Mouse (Mus musculus) frontal cortex, postnatal 10 days (tissue): ENCODE data around the gene Mrtfa.

Experiments
- DNase-seq, 2 experiments: peaks; one replicate each; pipeline ENCODE4 v3.0.0; 2022; ENCODE audit warnings: low spot score in 2 of 2, mixed read lengths in 1 of 2

Mrtfa gene

GRCm38 (mm10) chr15:81197197-81197596 is 6.6 kb upstream of the Mrtfa start:
- DNase-seq = no peak

GRCm38 (mm10) chr15:81195447-81195846 is 4.9 kb upstream of the Mrtfa start:
- no peak for DNase-seq

GRCm38 (mm10) chr15:81194791-81195190 is 4.2 kb upstream of the Mrtfa start:
- no peak for DNase-seq

DNA sequence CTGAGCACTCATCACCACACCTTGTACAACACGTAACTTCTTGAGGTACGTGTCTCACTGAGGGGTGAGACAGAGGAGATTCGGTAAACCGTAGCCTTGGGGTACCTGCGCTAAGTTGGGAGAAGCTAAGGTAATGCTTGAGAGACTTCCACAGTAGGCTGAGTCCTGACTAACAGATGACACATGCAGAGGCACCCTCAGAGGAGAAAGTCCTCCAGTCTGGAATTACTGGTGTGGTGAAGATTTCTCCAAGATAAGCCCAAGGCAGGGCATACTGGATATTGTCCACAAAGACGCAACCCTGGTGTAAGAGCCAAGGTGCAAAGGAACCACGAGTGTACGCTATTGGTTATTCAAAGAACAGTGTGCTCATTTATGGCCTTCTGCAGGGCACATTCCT is 2.3 kb upstream of the Mrtfa start:
- no peak for DNase-seq

GRCm38 (mm10) chr15:81192316-81192715 is 1.8 kb upstream of the Mrtfa start:
- no peak for DNase-seq

DNA sequence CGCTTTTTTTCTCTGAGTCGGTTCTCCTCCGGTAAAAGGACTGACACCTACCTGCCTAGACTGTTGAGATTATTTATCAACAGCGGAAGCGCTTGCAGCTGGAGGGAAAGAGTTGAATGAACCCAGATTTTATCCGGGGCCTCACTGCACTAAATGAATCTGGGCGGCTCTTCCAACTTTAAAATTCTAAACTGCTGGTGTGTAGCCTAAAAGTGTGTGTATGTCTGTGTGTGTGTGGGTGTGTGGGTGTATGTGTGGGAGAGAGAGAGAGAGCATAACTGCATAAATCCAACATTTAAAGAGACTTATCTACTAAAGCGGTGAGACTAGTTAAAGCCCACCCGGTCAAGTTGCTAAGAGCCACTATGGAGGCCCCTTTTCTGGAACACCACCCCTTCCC is 746 bp upstream of the Mrtfa start:
- DNase-seq = peak in 1 of 2 experiments; percentile 13

DNA sequence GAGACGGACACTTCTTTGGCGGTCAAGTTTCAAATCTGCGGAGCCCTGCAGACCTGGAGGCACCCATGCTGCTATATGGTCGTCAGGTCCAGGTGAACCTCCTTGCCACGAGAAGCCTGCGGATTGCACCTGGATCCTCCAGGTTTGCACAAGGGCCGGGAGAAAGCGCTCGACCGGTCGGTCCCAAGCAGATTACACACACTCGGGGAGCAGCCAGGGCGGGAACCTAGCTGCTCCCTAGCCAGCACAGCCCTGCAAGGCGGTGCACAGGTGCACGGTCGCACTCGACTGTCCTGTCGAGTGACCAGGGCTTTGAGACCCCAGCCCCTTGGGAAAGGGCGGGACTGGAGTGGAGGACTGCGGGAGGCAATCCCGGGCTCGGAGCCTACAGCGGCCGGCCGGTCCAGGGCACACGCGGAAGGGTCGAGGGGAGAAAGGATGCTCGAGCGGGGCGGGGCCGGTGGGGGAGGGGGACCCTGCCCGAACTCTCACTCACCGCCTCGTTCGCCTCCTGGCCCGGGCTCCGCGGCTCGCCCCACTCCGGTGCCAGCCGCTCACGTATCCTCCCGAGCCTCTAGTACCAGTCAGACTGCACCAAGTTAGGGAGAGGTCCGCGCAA is 437 bp downstream of the Mrtfa start:
- peak in 1 of 2 experiments; percentile 28 for DNase-seq

DNA sequence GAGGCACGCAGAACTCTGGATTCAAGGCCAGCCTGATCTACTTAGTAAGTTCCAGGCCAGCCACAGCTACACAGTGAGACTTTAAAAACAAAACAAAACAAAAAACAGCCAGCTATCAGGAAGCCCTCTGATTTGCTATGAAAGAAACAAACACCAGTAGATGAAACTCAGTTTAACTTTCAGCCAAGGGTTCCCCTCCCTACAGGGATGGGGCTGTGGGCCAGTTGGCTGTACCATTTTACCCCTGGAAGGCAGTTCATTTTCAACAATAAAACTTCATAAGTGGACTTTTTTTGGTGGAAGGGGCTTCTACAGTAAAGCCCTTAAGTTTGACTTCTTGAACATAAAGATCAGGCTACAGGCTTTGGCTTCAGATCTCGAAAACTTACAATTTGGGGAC is 1.5 kb downstream of the Mrtfa start:
- no peak for DNase-seq

GRCm38 (mm10) chr15:81184913-81185312 is 5.6 kb downstream of the Mrtfa start:
- no peak for DNase-seq

DNA sequence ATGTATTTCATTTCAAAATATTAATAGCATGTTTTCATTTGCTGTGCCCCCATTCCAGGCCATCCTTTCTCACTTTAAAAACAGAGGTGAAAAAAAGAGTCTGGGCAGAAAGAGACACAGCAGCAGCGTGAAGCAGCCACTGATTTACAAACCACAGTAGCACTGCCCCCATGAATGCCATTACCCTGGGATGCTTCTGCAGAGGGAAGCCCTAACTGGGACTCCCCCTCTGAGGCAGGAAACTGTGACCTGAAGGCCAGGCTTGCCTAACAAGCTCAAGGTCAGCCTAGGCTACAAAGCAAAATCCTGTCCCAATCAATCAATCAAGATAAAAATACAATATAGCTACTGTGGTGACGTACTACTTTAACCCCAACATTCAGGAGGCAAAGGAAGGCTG is 9.3 kb downstream of the Mrtfa start:
- DNase-seq = no peak

DNA sequence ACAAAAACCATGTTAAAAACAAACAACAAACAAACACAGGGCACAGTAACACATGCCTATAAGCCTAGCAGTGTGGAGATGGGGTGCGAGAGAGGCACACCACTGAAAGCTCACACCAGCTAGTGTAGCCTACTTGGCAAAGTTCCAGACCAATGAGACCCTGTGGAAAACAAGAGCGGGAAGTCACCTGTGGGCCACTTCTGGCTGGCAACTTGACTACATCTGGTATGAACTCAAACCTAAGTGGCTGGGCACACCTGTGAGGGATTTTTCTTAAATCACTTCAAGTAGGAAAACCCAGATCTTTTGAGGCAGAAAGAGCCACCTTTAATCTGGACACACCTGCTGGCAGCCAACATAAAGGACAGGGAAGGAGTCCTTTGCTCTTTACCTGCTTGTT is 11.0 kb downstream of the Mrtfa start:
- DNase-seq = no peak

DNA sequence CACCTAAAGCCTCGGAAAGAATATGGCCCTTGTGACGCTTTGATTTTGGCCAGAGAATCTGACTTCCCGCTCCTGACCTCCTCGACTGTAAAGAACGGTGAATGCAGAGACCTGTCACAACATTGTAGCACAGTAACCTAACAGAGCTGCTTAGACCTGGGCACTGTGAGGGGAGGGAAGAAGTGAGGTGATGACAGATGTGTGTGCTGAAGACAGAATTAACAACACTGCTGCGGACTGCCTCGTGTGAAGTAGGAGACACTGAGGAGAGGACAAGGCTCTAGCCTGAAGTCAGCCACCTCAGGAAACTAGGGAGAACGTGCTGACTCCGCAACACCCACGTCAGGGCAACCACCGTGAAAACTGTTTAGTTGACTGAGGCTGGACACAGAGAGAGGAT is 11.9 kb downstream of the Mrtfa start:
- DNase-seq = no peak

DNA sequence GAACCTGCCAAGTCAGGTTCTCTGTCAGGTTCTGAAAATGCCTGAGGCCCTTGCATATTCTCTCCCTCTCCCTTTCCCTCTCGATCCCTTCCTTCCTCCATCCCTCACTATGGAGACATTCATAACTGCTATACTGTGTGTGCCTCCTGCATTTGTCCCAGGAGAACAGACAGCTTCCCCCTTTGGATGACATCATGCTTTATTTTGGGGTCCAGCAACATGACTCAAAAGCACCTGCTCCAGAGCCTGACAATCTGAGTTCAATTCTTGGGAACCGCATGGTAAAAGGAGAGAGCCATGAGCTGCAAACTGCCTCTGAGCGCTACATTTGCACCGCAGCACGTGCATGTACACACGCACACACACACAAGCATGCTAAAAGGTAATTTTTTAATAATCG is 12.7 kb downstream of the Mrtfa start:
- DNase-seq = no peak

DNA sequence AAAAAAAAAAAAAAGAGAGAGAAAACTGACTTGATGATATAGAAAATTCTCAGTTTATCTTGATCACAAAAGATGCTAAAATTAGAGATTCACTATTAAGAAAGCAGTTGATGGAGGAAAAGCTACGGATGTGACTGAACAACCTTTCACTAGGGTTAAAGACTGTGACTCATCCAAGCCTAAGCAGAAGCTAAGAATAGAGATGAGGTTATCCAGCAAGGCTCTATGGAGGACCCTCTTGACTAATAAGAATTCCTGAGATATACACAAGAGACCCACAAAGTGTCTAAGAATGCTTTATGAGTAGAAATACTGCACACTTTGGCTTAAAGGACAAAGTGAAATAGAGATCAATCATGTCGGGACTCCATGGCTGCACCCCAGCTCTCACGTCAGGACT is 14.9 kb downstream of the Mrtfa start:
- no peak for DNase-seq

DNA sequence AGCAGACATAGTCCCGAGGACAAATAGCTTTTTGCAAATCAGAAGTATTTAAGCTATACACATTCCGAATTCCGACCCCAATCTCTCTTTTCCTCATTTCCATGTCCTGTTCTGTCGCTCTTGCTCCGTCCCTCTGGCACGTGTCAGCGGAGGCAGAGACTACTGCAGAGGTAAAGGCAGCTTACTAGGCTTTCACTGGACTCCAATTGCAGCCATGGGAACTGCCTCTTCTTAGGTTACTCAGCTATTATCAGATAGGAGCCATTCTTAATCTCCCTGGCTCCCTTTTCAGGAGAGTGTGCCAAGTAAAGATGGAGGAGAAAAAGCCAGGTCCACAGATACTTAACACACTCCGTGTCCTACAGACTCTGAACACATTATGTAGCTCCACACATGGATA is 18.3 kb downstream of the Mrtfa start:
- no peak for DNase-seq

GRCm38 (mm10) chr15:81168735-81169134 is 21.8 kb downstream of the Mrtfa start:
- no peak for DNase-seq

GRCm38 (mm10) chr15:81167831-81168230 is 22.7 kb downstream of the Mrtfa start:
- no peak for DNase-seq

DNA sequence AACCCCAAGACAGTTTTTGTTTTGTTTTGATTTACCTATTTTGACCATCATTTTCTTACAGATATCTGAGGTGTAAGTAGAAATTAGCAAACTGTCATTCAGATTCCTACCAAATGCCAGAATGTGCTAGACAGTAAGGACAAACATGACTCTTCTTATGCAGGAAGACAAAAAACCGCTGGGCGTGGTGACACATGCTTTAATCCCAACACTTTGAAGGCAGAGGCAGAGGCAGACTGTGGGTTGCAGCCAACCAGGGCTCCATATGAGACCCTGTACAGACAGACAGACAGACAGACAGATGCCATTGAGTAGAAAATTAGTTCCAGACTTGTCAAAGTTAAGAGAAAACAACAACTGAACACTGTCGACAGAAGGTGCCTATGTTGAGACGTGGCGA is 24.3 kb downstream of the Mrtfa start:
- no peak for DNase-seq

GRCm38 (mm10) chr15:81164560-81165310 is 25.8 kb downstream of the Mrtfa start:
- no peak for DNase-seq

- no peak for DNase-seq
Measured at GRCm38 (mm10) chr15:81161571-81161970, 29.0 kb downstream of the Mrtfa start.

DNA sequence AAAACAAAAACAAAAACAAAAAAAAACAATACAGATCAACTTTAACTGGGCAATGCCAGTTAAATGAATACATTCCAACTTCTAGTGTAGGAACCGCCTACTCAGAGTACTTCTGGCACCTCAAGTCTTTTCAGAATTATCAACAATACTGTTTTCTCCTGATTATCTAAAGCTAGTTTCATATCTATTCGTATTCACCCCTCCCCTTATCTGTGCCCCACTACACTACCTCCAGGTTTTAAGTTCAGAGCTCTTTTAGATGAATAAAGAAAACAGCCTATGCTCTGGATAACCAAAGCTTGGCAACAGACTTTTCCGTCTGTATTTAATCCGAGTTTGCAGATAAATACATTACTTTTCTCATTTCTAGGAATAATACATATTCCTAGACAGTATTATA is 29.9 kb downstream of the Mrtfa start:
- DNase-seq = no peak

GRCm38 (mm10) chr15:81159212-81159611 is 31.3 kb downstream of the Mrtfa start:
- DNase-seq = no peak

DNA sequence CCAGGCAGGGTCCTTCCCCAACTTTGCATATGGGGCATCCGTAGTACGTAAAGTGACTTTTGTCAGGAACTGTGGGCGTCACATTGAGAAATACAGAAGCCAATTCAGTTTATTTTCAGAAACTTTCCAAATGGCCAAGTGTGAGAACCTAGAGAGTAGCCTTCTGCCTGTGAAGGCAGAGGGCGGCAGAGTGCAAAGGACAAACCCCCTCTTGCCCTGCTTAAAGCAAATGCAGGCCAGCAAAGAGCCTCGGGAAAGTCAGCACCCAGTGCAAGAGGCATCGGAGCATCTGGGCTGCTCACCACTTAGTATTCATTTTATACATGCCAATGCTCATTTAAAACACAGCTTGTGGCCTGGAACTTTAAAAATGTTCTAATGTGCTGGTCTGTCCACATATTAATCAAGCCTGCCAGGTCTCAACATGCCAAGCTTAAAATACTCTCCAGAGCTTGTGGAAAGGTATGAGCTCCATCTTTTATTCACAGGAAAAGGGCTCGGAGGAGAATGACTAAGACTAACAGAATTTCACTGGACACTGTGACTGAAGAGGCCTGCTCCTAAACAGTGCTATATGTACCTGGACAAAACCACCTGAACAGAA is 31.9 kb downstream of the Mrtfa start:
- no peak for DNase-seq
